Mouse (Mus musculus) ovary, adult 18-20 months (tissue): ENCODE results near the gene Hist1h2ae.
"Not testable (repeated sequence)": the region's sequence is repeated elsewhere in the genome, so short reads cannot be mapped to it uniquely, and the experiment has no call there.

Source experiments
- DNase-seq: peaks from one replicate; pipeline ENCODE4 v3.0.0; 2022; ENCODE audit warnings: low spot score, mixed read lengths

Hist1h2ae gene

GRCm38 (mm10) chr13:23571022-23571503 lies at the start of gene Hist1h2ae, which contains the start of gene Hist1h2bg:
TSS of gene Hist1h2ae (minus strand) at chr13:23571220.
TSS of gene Hist1h2bg (plus strand) at chr13:23571396.
- peak; percentile 66 for DNase-seq

GRCm38 (mm10) chr13:23620056-23620732 lies 49.2 kb upstream of the Hist1h2ae start:
- DNase-seq, result no peak

GRCm38 (mm10) chr13:23611638-23612037 lies 40.6 kb upstream of the Hist1h2ae start:
- DNase-seq, result no peak

DNA sequence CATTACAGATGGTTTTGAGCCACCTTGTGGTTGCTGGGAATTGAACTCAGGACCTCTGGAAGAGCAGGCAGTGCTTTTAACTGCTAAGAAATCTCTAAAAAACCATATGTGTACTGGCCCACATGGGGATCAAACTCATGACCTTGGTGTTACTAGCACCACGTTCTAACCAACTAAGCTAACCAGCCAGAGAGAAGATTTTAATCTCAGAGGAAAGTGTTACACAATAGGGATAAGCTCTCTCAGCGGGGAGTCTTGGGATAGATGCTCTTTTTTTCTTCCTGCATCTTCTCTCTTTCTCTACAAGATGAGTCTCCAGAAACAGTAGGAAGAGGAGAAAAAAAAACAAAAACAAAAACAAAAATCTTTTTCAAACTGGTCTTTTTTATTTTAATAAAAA lies 39.4 kb upstream of the Hist1h2ae start:
- DNase-seq, result no peak

GRCm38 (mm10) chr13:23609844-23610243 lies 38.8 kb upstream of the Hist1h2ae start:
- no peak for DNase-seq

DNA sequence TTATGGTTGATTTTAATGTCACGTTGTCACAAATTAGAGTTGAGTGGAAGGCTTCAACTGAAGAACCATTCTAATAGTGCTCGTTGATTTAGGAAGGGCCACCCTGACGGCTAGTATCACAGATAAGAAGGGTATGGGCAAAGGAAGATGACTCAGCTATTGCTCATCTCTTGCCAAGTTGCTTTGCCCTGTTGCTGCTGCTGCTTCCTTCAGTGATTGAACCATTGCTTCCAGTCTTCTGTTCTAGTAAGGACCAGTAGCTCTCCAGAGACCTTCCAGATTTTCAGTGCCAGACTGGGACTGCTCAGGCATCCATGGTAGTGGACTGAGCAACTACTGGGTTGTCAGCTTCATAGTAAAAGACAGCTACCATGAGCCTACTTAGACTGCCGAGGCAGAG lies 38.2 kb upstream of the Hist1h2ae start:
- DNase-seq, result no peak

DNA sequence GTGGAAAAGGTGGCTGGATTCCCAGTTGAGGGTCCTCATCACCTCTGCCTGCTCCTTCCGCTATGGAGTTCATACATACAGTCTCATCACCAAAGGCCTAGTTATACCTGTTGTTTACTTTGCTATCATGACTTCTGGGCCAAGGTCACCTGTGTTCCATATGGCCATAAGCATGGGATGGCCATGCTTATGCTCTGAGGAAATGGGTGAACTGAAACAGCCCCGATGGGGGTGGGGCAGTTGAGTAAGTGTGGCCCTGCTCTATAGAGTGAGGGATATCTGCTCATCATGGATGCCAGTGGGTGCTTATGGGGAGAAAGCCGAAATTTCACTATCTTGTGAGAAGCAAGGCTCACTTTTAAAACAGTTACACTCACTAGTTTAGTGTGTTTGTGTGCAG lies 34.0 kb upstream of the Hist1h2ae start:
- DNase-seq, result no peak

DNA sequence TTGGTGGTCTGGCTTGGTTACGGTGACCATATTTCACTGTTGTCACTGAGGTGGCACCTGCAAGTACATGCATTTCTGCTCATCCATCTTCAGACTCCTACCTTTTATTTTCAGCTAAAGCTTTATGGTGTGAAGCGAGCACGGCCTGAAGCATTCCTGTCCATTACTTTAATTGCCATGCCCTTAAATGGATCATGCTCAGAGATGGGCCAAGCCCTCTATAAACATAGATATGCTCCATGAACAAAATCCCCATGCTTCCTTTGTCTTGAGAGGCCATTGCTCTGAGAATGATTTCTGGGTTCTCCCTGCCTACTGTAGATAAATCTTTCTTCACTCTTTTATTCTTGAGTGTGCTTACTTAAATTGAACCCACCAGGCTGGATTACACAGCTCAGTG lies 33.4 kb upstream of the Hist1h2ae start:
- DNase-seq, result no peak

DNA sequence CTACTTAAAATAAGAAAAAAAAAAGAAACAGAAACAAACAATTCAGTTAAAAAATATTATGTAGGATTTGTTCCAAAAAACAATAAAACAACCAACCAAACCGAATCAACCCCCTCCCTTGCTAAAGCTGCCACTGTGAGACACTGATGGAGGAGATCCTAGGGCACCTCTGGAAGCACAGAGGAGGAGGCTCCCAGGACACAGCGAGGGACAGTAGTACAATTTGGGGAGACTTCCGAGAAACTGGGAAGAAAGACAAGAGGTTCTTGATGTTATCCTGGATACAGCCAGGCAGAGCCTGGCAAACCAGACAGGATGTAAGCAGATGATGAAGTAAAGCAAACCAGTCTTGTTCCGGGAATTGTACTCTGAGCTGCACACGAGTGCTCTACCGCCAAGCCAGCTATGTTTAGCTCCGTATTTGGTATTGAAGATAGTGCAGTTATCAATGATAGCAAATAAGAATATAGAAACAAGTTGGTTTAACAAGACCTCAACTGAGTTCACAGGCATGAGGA lies 32.2 kb upstream of the Hist1h2ae start:
- no peak for DNase-seq

- no peak for DNase-seq
Observed at GRCm38 (mm10) chr13:23597957-23598356, 26.9 kb upstream of the Hist1h2ae start.

- no peak for DNase-seq
Observed at GRCm38 (mm10) chr13:23595622-23596372, 24.8 kb upstream of the Hist1h2ae start.

DNA sequence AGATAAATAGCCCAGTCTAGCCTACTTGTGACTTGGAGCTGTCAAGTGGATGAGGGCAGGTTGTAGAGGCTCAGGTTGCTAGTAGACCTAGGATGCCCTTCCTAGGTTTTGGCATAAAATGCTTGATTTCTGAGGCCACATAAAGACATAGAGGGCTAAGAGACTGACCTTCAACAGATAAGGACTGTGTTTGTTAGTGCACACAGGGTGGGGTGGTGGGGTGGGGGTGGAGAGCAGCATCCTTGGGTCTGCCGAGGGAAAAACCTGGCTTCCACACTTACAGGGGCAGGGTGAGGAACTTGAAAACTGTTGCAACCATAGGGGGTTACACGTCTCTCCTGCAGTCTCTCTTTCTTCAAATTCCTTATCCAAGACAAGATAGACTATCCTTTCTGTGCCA lies 24.2 kb upstream of the Hist1h2ae start:
- no peak for DNase-seq

DNA sequence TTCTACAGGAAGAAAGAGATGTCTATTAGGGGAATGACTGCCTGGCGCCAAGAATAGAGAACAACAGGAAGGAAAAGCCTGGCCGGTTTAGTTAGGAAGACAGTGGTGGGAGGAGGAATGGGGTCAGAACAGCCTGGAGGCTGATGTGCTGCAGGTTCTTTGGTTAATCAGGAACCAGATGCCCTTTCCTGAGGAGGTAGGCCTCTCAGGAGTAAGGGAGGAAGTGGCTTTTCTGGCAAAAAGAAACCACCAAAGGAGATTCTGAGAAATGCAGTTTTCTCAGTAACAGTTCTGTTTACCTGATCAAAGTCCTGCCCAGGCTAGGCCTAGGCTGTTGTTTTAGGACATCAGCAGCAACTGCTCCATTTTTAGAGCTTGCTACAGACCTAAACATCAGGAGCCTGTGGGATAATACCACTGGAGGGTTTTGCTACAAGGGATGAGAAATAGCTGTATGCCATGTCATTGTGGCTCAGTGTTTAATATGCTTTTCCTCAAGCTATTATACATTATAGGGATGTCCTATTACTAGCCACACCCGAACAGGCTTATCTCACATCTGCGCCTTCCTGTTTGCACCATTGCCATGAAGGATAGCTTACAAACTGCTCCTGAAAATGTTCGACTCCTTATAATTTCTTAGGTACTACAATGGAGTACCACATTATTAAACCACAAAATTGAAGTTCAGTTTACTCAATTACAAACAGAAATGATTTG lies 22.2 kb upstream of the Hist1h2ae start:
- DNase-seq, result no peak

DNA sequence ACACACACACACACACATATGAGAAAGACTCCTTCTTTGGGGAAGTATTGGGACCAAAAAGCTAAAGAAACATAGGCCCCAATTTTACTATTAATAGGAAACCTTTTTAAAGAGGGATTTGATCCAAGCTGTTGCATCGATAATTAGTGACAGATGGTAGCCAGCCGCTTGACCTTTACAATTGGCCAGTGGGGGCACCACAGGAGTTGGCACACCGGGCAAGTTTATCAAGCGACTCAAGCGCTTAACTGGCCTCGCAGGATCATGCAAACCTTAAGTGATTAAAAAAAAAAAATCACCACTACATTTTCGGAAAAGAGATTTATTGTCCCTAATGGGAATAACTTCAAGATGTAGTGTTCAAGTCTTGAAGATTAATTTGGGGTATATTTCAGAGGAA lies 21.6 kb upstream of the Hist1h2ae start:
- no peak for DNase-seq

GRCm38 (mm10) chr13:23591886-23592285 lies 20.9 kb upstream of the Hist1h2ae start:
- DNase-seq, result not testable (repeated sequence)

GRCm38 (mm10) chr13:23591206-23591605 lies 20.2 kb upstream of the Hist1h2ae start:
- no peak for DNase-seq

- DNase-seq, result no peak
Observed at GRCm38 (mm10) chr13:23586940-23587225, 15.9 kb upstream of the Hist1h2ae start.

DNA sequence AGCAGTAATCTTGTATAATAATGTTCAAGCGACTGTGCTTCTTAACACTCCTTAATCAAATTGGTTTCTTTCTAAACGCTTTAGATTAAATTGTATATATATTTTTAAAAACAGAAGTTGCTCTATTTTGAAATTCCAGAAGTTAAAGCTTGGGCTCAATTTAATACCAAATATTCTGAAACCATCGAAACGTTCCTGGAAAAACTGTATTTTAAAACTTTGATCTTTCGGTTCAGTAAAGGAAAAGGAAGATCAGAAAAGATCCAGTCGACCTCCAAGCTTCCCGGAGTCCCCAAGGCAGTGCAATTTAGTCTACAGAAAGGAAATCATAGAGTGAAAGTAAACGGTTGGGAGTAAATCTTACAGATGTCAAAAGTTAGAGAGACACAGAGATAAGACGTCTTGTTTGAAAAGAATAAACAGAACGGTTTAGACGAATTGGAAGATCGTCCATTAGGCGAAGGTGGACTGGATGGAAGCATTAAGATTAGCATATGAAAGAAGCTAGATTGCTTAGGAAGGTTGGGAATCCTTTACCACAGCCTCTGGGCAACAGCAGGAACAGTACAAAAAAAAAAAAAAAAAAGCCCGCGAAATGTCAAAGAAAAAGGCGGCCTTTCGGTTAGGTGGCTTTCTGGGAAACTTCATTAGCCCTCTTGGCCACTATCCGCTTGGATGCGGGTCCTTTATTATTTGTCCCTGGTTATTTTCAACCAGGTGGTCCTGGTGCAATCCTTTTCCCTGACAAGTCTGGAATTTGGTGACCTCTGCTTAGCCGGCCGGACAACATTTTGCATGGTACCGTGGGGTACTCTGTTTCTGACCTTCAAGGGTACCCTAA lies 15.3 kb upstream of the Hist1h2ae start:
- no peak for DNase-seq

- peak; percentile 68 for DNase-seq
Observed at GRCm38 (mm10) chr13:23585442-23586098, 14.6 kb upstream of the Hist1h2ae start.

GRCm38 (mm10) chr13:23585029-23585441 lies 14.0 kb upstream of the Hist1h2ae start:
- peak; percentile 27 for DNase-seq

DNA sequence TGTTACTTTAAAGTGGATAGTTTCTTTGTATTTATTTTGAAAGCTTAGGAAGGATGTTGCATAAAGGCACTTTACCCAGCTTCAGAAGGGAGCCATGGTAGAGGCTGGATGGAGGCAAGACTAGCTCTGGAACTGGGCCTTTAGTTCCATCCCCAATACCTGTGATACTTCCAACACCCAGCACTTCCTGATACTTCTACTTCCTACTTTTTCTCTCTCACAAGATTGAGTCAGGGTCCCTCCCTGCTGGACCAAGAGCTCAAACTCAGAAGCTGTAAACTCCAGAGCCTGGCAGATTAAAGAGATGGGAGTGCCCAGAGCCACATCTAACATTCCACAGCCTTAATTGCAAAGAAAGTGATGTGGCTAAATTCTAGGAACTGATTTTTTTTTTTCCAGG lies 13.3 kb upstream of the Hist1h2ae start:
- DNase-seq, result no peak
